Mouse (Mus musculus): ENCODE results near the gene Gnaz.

DNA sequence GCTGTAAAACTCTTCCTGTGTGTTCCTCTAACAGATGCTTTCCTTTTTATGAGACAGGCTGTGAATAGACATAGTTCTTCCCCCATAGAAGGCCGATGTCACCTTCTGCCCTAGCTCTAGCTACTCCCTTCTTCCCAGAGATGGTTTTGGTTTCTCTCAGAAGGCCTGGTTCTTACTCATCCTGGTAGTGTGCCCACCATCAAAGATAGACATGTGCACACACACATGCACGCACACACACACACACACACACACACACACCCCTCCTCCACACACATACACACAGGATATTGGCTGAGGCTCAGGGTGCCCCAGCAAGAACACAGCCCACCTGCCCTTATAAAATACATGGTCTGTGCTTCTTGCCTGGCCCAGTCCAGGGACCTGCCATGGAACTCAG lies 2.3 kb downstream of the Gnaz start:
- TF ChIP-seq MYOG (IDR thresholded peaks at IDR 0.05; ENCODE audit: control insufficient read depth, extremely low read depth, insufficient read length), result no peak
- no peak for TF ChIP-seq USF1 (IDR thresholded peaks at IDR 0.05; ENCODE audit: low read depth)
- no peak for TF ChIP-seq CTCF (IDR thresholded peaks at IDR 0.05; ENCODE audit: control insufficient read depth, insufficient read depth, insufficient read length)
- TF ChIP-seq MAX (IDR thresholded peaks at IDR 0.05), result no peak
